Mouse (Mus musculus) thymus, postnatal 10 days (tissue): Measurements from ENCODE around the gene Gdpd5.

Source experiments
- DNase-seq, 2 experiments: peaks; one replicate each; pipeline ENCODE4 v3.0.0; 2021; ENCODE audit warnings: low spot score in 2 of 2

Gdpd5 gene

DNA sequence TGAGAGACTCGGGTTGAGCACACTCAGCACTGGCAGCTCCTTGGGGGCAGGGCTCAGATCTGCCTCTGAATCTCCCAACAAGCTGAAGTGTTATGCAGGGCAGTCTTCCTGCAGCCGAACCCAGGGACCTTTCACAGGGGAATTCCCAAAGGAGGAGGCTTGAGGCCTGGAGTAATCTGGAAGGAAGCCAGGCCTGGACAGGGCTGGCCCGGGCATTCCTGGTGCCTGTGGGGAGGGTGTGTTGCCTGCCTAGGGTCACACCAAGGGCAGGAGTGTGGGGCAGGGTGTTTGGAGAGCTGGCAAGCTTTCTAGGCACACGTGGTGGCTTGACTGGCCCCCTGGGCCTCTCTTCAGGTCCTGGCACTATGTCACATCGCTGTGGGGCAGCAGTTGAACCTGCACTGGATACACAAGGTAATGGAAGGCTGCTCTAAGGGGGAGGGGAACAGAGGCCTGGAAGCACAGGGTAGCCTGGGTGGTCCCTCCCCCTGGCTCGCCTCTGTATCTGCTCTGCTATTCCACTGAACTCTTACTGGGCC lies 60.4 kb downstream of the Gdpd5 start:
- no peak for DNase-seq

DNA sequence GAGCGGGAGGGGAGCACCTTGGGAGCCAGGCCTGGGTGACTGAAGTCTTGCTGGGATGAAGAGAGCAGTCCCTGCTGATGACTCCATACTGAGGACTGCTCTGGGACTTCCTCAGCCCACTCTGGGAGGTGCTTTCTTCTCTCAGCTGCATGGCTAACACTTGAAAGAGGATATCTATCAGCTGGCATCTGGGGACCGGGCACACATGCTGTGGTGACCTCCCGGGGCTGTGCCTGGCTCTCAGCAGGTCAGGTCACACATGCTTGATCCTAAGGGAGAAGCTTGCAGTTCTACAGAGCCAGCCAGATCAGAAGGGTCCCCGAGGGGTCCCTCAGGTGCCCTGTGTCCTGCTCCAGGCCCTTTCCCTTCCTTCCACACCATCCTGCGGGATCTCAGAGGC lies 62.0 kb downstream of the Gdpd5 start:
- DNase-seq = no peak

DNA sequence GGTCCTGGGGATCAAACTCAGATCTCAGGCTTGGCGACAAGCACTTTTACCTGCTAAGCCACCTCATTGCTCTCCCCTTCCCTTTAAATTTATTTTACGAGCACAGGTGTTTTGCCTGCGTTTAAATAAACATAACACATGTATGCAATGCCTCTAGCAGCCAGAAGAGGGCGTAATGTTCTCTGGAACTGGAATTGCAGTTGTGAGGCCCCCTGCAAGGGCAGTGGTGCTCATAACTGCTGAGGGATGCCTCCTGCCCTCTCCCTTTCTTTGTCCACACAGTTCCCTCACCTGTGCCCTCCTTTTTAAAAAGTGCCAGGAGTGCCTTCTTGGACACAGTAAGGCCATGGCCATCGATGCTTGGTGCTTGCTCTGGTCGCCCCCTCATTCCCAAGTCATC lies 62.8 kb downstream of the Gdpd5 start:
- DNase-seq = no peak

DNA sequence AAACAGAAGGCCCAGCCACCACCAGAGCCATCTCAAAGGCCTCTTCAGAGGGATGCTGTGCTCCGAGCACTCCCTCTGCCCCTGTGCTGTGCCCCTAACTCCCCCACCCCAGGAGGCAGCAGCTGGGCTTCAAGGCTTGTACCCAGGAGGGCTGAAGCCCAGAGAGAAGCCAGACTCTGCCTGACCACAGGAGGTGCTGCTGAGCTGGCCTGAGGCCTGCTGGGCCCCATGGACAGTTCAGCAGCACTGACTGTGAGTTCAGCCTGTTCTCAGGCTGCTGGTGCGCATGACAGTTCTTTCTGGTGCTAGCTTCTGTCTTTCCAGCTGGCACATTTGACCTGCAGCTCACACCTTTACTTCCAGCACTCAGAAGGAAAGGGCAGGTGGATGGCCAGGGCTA lies 64.6 kb downstream of the Gdpd5 start:
- DNase-seq = no peak

DNA sequence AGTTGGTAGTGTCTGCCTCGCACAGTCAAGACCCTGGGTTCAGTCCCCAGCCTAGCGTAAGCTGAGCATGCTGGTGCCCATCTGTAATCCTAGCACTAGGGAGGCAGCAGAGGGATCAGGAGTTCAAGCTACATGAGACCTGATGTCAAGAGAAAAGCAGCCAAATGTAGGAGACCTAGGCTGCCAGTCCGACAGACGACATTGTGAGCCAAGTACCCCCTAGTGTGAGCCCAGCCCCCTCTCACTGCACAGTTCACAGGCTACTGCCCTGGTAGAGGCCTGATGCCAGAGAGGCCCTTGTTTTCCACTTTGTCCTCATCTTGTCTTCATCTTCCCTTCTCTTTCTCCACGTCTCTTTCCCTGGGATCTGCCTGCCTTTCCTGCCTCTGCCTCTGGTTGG lies 66.1 kb downstream of the Gdpd5 start:
- no peak for DNase-seq

DNA sequence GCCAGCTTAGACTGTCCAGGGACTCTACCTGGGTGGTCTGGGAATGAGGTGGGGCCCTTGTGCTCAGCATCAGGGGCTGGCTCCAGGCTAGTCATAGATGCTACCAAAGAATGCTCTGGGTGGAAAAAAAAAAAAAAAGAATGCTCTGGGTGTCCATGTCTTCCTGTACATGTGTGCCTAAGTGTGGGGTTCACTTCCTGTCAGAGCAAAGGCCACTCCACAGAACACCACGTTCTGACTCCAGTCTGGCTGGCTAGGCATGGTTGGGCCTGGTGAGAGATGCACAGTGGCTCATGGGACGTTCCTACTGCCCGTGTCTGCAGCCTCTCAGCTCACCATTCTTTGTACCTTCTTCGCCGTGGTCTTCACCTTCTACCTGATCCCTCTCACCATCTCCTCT lies 67.4 kb downstream of the Gdpd5 start:
- no peak for DNase-seq

DNA sequence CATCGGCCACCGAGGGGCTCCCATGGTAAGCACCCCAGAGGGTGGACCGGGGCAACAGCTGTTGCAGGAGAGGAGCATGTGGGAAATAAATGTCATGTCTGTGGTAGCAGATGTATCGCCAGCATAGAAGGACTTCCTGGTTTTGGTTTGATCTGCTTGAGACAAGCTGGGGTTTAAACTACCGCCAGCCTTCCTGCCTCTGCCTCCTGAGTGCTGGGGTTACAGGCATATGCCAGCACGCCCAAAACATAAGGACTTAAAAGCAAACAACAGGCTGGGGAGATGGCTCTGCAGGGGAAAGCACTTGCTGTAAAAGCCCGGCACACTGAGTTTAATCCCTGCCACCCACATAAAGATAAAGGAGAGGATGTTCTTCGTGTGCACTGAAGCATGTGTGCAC lies 67.8 kb downstream of the Gdpd5 start:
- DNase-seq = peak in 1 of 2 experiments; percentile 19

DNA sequence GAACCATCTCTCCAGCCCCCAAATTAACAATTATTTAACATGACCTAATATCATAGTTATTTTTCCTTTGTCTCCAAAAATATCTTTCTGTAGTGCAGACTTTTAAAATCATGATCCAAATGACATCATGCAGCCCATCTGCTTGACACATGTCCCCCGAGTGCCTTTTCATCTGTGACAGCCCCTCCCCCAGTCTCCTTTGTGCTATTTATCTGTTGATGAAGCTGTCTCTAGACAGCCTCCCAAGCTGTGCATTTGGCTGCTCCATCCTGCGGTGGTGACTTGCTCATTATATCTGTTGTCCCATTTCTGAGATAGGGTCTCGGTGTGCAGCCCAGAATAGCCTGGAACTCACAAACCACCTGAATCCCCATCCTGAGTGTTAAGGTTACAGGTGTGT lies 68.5 kb downstream of the Gdpd5 start:
- no peak for DNase-seq

DNA sequence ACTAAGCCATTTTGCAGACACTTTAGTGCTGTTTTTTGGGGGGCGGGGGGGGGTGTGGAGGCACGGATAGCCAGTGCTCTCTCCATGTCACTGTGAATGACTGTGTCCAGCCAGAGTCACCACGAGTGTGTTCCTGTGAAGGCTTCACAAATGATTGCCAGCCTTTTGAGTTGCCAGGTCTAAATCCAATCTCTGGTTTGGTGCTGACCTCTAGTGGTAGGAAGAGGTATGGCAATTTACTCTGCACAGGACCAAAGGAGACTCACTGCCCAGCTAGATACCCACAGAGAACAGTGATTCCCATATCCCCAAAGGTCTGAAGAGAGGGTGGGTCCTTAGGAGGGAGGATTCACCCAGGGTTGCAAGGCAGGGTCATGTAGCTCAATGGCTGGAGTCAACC lies 69.5 kb downstream of the Gdpd5 start:
- peak; percentile 36 to 68 for DNase-seq

DNA sequence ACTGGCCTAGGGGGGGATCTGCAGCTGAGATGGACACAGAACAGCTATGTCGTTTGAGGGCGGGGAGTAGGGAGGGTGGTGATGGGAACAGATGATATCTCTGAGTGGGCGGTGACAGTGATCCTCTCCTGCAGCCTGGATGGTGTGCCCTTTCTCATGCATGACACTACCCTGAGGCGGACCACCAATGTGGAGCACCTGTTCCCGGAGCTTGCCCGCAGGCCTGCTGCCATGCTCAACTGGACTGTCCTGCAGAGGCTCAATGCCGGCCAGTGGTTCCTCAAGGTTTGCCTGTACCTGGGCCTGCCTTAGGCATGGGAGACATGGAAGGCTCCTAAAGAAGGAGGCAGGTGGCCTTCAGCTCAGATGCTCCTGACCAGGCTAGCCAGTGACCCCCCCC lies 71.6 kb downstream of the Gdpd5 start:
- DNase-seq = no peak

DNA sequence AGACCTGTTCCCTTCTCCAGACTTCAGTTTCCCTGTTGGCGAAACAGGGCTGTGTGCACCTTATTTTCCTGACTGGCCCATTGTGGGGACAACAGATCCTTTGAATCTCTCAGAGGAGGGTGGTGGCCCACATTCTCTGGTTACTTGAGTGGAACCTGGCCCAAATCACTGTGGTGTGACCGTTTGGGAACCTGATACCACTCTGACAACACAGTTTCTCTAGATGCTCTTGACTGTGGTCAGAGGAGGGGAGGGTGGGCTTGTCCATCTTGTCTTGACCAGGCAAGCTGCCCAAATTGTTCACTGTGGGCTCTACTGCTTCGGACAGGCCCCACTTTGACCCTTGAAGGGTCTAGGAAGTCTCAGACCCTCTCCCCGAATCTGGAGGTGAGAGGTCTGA lies 72.8 kb downstream of the Gdpd5 start:
- DNase-seq = no peak

DNA sequence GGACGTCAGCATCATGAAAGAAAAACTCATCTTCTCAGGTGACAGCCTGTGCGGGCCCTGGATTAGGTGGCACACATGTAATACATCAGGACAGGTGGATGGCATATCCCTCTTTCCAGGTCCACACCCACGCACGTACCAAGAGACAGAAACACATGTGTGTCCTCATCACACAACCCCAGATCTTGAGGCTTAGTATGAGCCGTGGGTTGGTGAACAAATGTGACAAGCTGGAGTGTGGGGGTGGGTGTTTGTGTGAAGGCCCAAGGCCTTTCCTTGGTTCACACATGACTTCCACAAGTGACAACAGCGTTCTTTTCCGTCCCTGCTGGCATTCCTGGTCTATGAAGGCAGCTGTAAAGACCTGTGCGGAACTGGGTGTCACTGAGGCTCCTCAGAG lies 77.6 kb downstream of the Gdpd5 start:
- no peak for DNase-seq

DNA sequence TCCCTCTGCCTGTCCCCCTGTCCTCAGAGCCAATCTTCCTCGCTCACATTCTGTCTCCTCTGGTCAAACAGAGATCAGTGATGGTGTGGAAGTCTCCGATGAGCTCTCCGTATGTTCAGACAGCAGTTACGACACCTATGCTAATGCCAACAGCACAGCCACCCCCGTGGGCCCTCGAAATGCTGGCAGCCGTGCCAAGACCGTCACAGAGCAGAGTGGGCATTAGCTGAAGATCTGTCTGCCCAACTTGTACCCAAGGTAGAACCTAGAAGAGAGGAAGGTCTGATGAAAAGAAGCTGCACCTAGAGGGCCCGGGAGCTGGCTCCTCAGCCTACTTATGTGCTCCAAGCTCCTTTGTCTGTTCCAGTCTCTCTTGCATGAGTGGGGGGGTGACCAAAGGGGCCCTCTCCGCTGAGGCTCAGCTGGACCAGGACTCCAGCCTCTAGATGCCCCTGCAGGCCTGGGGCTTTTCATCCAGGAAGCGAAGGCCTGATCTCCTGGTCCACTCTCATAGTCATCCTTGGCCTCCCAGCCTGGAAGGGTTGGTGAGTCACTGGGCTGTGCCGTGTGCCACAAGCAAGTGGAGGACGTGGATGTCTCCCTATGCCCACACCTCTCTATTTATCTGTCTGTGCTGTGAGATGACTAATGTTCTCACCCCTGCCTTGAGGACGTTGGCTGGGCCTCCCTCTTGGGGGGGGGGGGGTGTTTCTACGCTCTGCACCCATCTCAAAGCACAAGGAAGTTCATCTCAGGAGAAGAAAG lies 78.9 kb downstream of the Gdpd5 start:
- no peak for DNase-seq

DNA sequence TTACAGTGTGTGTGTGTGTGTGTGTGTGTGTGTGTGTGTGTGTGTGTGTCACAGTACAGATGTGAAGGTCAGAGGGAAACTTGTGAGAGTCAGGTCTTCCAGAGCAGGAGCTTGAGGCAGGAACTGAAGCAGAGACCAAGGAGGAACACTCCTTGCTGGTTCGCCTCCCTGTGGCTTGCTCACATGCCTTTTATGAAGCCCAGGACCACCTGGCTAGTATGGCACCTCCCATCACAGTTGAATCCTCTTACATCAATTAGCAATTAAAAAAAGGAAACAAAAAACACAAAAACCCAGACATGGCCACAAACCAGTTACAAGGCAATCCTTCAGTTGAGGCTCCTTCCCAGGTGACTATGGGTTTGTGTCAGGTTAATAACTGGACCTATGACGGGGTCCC lies 81.9 kb downstream of the Gdpd5 start:
- DNase-seq = no peak

DNA sequence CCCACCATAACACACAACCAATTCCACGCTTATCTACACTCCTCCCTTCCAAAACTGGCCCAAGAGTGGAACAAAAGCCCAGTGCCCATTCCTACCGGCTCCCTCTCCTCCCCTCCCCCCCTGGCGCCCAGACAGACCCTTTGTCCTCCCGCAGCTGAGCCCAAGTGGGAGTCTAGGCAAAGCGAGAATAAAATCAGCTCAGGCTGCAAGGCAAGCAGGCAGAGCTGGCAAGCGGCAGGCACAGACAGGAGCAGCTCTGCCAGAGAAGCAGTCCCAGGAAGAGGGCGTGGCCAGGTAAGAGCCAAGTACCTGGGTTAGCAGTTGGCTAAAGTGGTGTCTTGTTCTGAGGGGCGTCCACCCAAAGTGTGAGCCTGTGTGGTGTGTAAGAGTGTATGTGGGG lies 84.6 kb downstream of the Gdpd5 start, which contains the start of gene Klhl35:
Klhl35 (plus strand) TSS at position 194 of the 400 bp plus-strand sequence.
- DNase-seq = no peak

DNA sequence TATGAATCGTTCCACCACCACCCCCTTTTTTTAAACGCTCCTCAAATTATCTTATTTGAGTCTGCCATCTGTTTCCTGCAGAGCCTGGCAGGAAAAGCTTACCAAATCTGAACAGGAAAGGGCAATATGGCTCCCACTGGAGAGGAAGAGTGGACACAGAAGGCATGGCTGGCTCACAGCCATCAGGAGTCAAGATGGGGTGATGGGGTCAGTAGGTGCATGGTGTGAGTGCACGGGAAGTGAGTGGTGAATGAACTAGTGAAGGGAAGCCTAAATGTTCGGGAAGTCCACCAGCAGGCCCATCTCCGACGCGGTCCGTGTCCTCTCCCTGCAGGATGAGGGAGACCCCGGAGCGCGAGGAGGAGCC lies 86.7 kb downstream of the Gdpd5 start:
- DNase-seq = no peak

DNA sequence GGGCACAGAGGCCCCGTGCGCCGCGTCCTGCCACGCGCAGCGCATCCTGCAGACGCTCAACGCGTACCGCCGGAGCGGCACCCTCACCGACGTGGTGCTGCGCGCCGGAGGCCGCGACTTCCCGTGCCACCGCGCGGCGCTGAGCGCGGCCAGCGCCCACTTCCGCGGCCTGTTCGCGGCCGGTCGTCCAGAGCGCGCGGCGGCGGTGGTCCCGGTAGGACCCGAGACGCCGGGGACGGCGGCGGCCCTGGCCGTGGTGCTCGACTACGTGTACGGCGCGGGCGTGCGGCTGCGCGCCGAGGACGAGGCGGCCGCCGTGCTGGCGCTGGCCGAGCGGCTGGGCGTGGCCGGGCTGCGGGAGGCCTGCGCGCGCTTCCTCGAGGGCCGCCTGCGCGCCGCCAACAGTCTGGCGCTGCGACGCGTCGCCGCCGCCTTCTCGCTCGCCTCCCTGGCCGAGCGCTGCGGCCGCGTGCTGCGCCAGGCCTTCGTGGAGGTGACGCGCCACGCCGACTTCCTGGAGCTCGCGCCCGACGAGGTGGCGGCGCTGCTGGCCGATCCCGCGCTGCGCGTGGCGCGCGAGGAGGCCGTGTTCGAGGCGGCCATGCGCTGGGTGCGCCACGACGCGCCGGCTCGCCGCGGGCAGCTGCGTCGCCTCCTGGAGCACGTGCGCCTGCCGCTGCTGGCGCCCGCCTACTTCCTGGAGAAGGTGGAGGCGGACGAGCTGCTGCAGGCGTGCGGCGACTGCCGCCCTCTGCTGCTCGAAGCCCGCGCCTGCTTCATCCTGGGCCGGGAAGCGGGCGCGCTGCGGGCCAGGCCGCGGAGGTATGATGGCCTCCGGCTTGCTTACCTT lies 87.3 kb downstream of the Gdpd5 start:
- DNase-seq = peak; percentile 73 to 79

DNA sequence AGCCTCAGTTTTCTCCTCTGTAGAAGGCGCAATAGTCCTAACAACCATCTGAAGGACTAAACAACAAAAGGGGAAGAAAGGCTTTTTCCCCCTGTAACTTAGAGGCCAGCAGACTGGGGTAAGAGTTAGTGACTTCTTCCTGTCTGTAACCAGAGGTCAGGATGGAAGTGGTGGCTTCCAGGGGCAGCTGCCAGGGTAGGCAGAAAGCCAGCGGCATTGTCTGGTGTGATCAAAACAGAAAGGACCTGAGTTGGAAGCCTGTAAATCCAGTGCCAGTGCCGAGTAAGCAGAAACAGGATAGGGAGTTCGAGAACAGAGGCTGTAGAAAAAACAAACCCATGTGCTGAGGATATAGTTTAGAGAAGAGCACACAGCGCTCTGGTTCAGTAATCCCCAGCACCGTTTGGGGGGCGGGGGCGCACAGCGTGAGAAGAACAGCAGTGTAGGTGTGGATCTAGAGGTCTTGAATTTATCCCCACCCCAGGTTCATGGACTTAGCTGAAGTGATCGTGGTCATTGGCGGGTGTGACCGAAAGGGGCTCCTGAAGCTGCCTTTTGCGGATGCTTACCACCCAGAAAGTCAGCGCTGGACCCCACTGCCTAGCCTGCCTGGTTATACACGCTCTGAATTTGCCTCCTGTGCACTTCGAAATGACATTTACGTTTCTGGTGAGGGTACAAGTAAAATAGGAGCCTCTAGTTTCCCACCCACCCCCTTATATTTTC lies 88.6 kb downstream of the Gdpd5 start:
- DNase-seq = no peak

DNA sequence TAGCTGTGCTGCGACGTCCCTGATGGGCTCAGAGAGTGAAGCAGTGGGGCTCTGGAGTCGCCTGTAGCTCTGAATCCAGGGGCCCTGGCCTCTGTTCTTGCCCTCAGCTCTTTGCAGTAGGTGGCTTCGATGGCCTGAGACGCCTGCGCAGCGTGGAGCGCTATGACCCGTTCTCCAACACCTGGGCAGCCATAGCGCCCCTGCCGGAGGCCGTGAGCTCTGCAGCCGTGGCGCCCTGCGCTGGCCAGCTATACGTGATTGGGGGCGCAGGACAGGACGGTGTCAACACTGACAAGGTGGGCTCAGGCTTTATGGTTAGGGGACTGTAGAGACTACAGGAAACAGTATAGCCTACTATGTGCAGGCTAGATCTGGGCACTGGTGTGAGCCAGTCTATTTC lies 90.4 kb downstream of the Gdpd5 start:
- DNase-seq = no peak

DNA sequence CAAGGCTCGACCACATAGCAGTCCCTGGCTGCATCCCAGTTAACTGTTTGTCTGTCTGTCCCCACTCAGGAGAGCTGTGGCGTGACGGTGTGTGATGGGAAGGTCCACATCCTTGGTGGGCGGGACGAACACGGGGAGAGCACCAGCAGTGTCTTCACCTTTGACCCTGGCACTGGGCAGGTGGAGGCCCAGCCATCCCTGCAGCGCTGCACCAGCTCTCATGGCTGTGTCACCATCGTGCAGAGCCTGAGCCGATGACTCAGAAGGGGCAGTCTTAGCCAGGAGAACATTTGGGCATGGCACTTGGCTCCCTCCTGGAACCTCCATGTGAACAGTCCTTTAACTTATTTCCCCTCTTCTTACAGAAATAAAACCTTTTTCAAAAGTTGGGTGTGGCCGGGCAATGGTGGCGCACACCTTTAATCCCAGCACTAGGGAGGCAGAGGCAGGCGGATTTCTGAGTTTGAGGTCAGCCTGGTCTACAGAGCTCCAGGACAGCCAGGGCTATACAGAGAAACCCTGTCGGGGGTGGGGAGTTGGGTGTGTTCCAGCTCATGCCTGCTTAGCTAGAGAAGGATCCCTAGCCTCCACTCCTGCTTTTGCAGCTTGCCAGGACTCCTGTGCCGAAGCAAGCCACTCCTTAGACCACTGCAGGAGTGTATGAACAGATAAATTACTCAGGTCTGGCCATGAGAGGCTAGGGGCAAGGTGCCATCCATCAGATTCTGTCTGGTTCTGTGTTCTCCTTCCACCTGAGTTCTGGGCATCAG lies 92.6 kb downstream of the Gdpd5 start:
- DNase-seq = no peak

DNA sequence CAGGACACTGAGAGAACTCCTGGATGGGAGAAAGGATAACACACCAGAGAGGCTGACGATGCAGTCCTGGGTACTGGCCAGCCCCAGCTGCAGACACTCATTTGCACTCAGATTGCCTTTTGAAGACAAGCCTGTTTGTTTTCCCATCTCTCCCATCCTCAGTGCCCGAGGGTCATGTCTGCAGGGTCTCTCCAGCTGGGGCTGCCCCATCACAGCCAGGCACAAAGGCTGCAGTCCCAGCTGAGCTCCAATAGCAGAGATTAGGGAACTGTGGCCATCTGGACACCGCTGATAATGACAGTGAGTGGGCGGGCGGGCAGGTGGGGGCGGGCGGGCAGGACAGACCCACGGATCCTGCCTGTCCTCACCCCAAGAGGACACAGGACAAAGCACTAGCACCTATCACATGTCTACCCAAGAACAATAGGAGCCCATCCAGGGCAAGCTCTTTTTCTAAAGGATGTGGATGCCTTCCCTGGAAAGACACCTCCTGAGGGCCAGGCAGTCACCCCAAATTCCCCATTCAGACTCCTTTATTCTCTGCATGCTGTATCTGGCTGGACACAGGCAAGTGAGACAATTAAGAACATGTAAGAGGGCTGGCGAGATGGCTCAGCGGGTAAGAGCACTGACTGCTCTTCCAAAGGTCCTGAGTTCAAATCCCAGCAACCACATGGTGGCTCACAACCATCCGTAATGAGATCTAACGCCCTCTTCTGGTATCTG lies 93.8 kb downstream of the Gdpd5 start:
- DNase-seq = no peak
